Comparison of ENCODE assay signal across 14 mouse cellular contexts in genomic region chr2:39146469-39146868, GRCm38 (mm10).
"Had no signal": no experiment of that assay in that cellular context is flagged by ENCODE, and none has a peak within 500 bp of the region (broad histone marks: within the 10 kb centered on the region; RNA-seq: fewer than 3 reads in every experiment).

No protein-coding gene starts in this region.

- H3K27ac ChIP-seq: kidney, embryonic 15.5 days; limb, embryonic 13.5 days; liver, embryonic 14.5 days; midbrain, embryonic 10.5 days; neural tube, embryonic 15.5 days had no signal

- DNase-seq: kidney, adult 11 months; left cerebral cortex, postnatal 4 days; lung, adult 18-20 months; lung, postnatal 4 days; midbrain, embryonic 14.5 days; right cerebral cortex, adult 18-20 months; right cerebral cortex, postnatal 25 days; thymus, postnatal 36 days had no signal

- H3K9me3 ChIP-seq: kidney, embryonic 15.5 days; limb, embryonic 13.5 days; midbrain, embryonic 10.5 days; neural tube, embryonic 15.5 days had no signal

- H3K4me1 ChIP-seq: kidney, embryonic 15.5 days; limb, embryonic 13.5 days; midbrain, embryonic 10.5 days; neural tube, embryonic 15.5 days had no signal

- H3K4me3 ChIP-seq: kidney, embryonic 15.5 days; limb, embryonic 13.5 days; midbrain, embryonic 10.5 days; myocyte; neural tube, embryonic 15.5 days had no signal

- H3K4me2 ChIP-seq: kidney, embryonic 15.5 days; limb, embryonic 13.5 days; neural tube, embryonic 15.5 days had no signal

- H3K36me3 ChIP-seq: kidney, embryonic 15.5 days had no signal

- H3K9ac ChIP-seq: kidney, embryonic 15.5 days; limb, embryonic 13.5 days; liver, embryonic 14.5 days; neural tube, embryonic 15.5 days had no signal

- H3K27me3 ChIP-seq: kidney, embryonic 15.5 days; limb, embryonic 13.5 days; neural tube, embryonic 15.5 days had no signal
